Mouse (Mus musculus) right cerebral cortex, adult 18-20 months (tissue): ENCODE measurements around the gene Jhy.

ENCODE experiments used
- DNase-seq: peaks from one replicate; pipeline ENCODE4 v3.0.0; 2022; ENCODE audit warnings: mixed read lengths

The Jhy gene

GRCm38 (mm10) chr9:40917871-40918613 is 45.9 kb downstream of the Jhy start:
- no peak for DNase-seq

- DNase-seq, result no peak
These were observed 55.0 kb downstream of the Jhy start for GRCm38 (mm10) chr9:40908915-40909314.

- no peak for DNase-seq
These were observed 55.5 kb downstream of the Jhy start for GRCm38 (mm10) chr9:40908411-40908810.

- no peak for DNase-seq
These were observed 56.5 kb downstream of the Jhy start for GRCm38 (mm10) chr9:40907413-40907812.

GRCm38 (mm10) chr9:40892456-40892855 is 71.5 kb downstream of the Jhy start:
- no peak for DNase-seq

GRCm38 (mm10) chr9:40889389-40889788 is 74.5 kb downstream of the Jhy start:
- no peak for DNase-seq

GRCm38 (mm10) chr9:40885669-40886068 is 78.2 kb downstream of the Jhy start:
- DNase-seq, result no peak

- DNase-seq, result no peak
These were observed 84.9 kb downstream of the Jhy start for GRCm38 (mm10) chr9:40878998-40879397.

GRCm38 (mm10) chr9:40878291-40878945 is 85.5 kb downstream of the Jhy start:
- DNase-seq, result no peak

- no peak for DNase-seq
These were observed 86.1 kb downstream of the Jhy start for GRCm38 (mm10) chr9:40877881-40878235.

- DNase-seq, result no peak
These were observed 86.6 kb downstream of the Jhy start for GRCm38 (mm10) chr9:40877146-40877880.

GRCm38 (mm10) chr9:40876693-40877092 is 87.2 kb downstream of the Jhy start:
- DNase-seq, result no peak

GRCm38 (mm10) chr9:40876164-40876563 is 87.8 kb downstream of the Jhy start:
- no peak for DNase-seq

GRCm38 (mm10) chr9:40875431-40875830 is 88.5 kb downstream of the Jhy start:
- DNase-seq, result no peak

- no peak for DNase-seq
These were observed 89.0 kb downstream of the Jhy start for GRCm38 (mm10) chr9:40874961-40875360.

- DNase-seq, result no peak
These were observed 90.1 kb downstream of the Jhy start, which contains the start of gene Bsx for GRCm38 (mm10) chr9:40873556-40874470. Bsx (plus strand) TSS chr9:40874127.

- no peak for DNase-seq
These were observed 91.8 kb downstream of the Jhy start for GRCm38 (mm10) chr9:40872156-40872478.

- DNase-seq, result no peak
These were observed 92.4 kb downstream of the Jhy start for GRCm38 (mm10) chr9:40871369-40872155.

GRCm38 (mm10) chr9:40870331-40870730 is 93.6 kb downstream of the Jhy start:
- DNase-seq, result no peak

- no peak for DNase-seq
These were observed 104.7 kb downstream of the Jhy start for GRCm38 (mm10) chr9:40859196-40859595.

- DNase-seq, result peak; percentile 23
These were observed 105.3 kb downstream of the Jhy start for GRCm38 (mm10) chr9:40858461-40859160.
